In genomic region chr15:79063160-79063740, GRCm38 (mm10) we compare ENCODE assay signal across 7 mouse cellular contexts. TPM values are rescaled to one million over a fixed set of nuclear protein-coding genes. Genes with fewer than 3 reads are reported as not detected.
DNase-seq lines count a peak whose midpoint lies in the region; ATAC-seq lines count a peak whose summit lies in the region.

No protein-coding gene starts in this region.

- peak overlapping the region; percentile 40 for H3K4me2 ChIP-seq in neural tube, embryonic 11.5 days (ENCODE audit: low read depth)
- H3K4me2 ChIP-seq in forebrain, embryonic 12.5 days = peak overlapping the region; percentile 56
- H3K4me2 ChIP-seq in limb, embryonic 15.5 days = peak overlapping the region; percentile 41

- WGBS in neural tube, embryonic 11.5 days = 10% methylated on average over 14 of the region's 14 CpGs
- WGBS in forebrain, embryonic 12.5 days = 10% methylated on average over 14 of the region's 14 CpGs
- 8% methylated on average over 14 of the region's 14 CpGs for WGBS in limb, embryonic 15.5 days

- H3K4me3 ChIP-seq in neural tube, embryonic 11.5 days (ENCODE audit: low read depth, low read length) = peak overlapping the region; percentile 19
- peak overlapping the region; percentile 35 for H3K4me3 ChIP-seq in forebrain, embryonic 12.5 days (replicated peaks)
- peak overlapping the region; percentile 95 for H3K4me3 ChIP-seq in limb, embryonic 15.5 days

- H3K27ac ChIP-seq in neural tube, embryonic 11.5 days (ENCODE audit: low read depth, low read length) = no peak overlapping the region
- H3K27ac ChIP-seq in forebrain, embryonic 12.5 days = peak overlapping the region; percentile 38; the same call in 1 of the 2 replicates
- H3K27ac ChIP-seq in limb, embryonic 15.5 days = 0 out of 2 replicates have a peak overlapping the region, but pooled peaks have one; percentile 2

- no peak for ATAC-seq in neural tube, embryonic 11.5 days (ENCODE audit: insufficient read depth, low FRiP score, low TSS enrichment)
- no peak for ATAC-seq in forebrain, embryonic 12.5 days (ENCODE audit: low FRiP score)
- no peak for ATAC-seq in limb, embryonic 15.5 days (ENCODE audit: insufficient number of reproducible peaks, low FRiP score, low TSS enrichment, low read depth)

- DNase-seq in neural tube, embryonic 11.5 days (ENCODE audit: low spot score) = no peak
- no peak for DNase-seq in neural tube, embryonic 10.5 days (ENCODE audit: extremely low spot score, low spot score)
- peak; percentile 36 for DNase-seq in testis, postnatal 10 days (ENCODE audit: low spot score)
- DNase-seq in urinary bladder, postnatal 25 days (ENCODE audit: low spot score) = no peak
- DNase-seq in right cerebral cortex, postnatal 14 days = no peak

- peaks cover 4% of the 10 kb centered on the region; the same call in 1 of the 2 replicates for H3K4me1 ChIP-seq in neural tube, embryonic 11.5 days (ENCODE audit: control insufficient read depth, insufficient read depth, low read length)
- peaks cover 19% of the 10 kb centered on the region for H3K4me1 ChIP-seq in forebrain, embryonic 12.5 days
- H3K4me1 ChIP-seq in limb, embryonic 15.5 days = peaks cover 14% of the 10 kb centered on the region

- no peaks in the 10 kb centered on the region for H3K9me3 ChIP-seq in neural tube, embryonic 11.5 days (ENCODE audit: control insufficient read depth, low read length)
- H3K9me3 ChIP-seq in forebrain, embryonic 12.5 days = no peaks in the 10 kb centered on the region
- no peaks in the 10 kb centered on the region for H3K9me3 ChIP-seq in limb, embryonic 15.5 days

- H3K27me3 ChIP-seq in neural tube, embryonic 11.5 days (ENCODE audit: control insufficient read depth, insufficient read depth, low read length) = no peaks in the 10 kb centered on the region
- no peaks in the 10 kb centered on the region for H3K27me3 ChIP-seq in forebrain, embryonic 12.5 days
- H3K27me3 ChIP-seq in limb, embryonic 15.5 days = no peaks in the 10 kb centered on the region

- no peak overlapping the region for H3K9ac ChIP-seq in neural tube, embryonic 11.5 days (ENCODE audit: low read length)
- H3K9ac ChIP-seq in forebrain, embryonic 12.5 days = no peak overlapping the region; the same call in 1 of the 2 replicates
- H3K9ac ChIP-seq in limb, embryonic 15.5 days = no peak overlapping the region

- H3K36me3 ChIP-seq in neural tube, embryonic 11.5 days (ENCODE audit: control insufficient read depth, insufficient read depth, low read length) = peaks cover 4% of the 10 kb centered on the region
- H3K36me3 ChIP-seq in forebrain, embryonic 12.5 days (replicated peaks) = peaks cover 27% of the 10 kb centered on the region
- peaks cover 27% of the 10 kb centered on the region for H3K36me3 ChIP-seq in limb, embryonic 15.5 days

RNA-seq across cellular contexts. Expression of gene Ankrd54, which starts 0.6 kb away (rescaled TPM):
- polyA plus RNA-seq in neural tube, embryonic 11.5 days (2014; fragmentation: Nextera tagmentation; extraction: Ambion mirVana) = 59.5 and 65.6 TPM in 2 replicates
- 59.5 and 60.0 TPM in 2 replicates for polyA plus RNA-seq in forebrain, embryonic 12.5 days (2016; fragmentation: Nextera tagmentation; extraction: Ambion mirVana)
- polyA plus RNA-seq in limb, embryonic 15.5 days (2015; fragmentation: Nextera tagmentation; extraction: Ambion mirVana) = 43.9 and 46.6 TPM in 2 replicates

RNA-seq across cellular contexts. Expression of gene Eif3l, which starts 11.7 kb away (rescaled TPM):
- polyA plus RNA-seq in neural tube, embryonic 11.5 days (2014; fragmentation: Nextera tagmentation; extraction: Ambion mirVana) = 250 and 259 TPM in 2 replicates
- 209 and 216 TPM in 2 replicates for polyA plus RNA-seq in forebrain, embryonic 12.5 days (2016; fragmentation: Nextera tagmentation; extraction: Ambion mirVana)
- 203 and 206 TPM in 2 replicates for polyA plus RNA-seq in limb, embryonic 15.5 days (2015; fragmentation: Nextera tagmentation; extraction: Ambion mirVana)

RNA-seq across cellular contexts. Expression of gene Galr3, which starts 21.6 kb away (rescaled TPM):
- not detected in 2 replicates for polyA plus RNA-seq in neural tube, embryonic 11.5 days (2014; fragmentation: Nextera tagmentation; extraction: Ambion mirVana)
- polyA plus RNA-seq in forebrain, embryonic 12.5 days (2016; fragmentation: Nextera tagmentation; extraction: Ambion mirVana) = not detected in 2 replicates
- 0.13 TPM in 1 of 2 replicates, not detected in the other for polyA plus RNA-seq in limb, embryonic 15.5 days (2015; fragmentation: Nextera tagmentation; extraction: Ambion mirVana)

RNA-seq across cellular contexts. Expression of gene H1f0, which starts 35.0 kb away (rescaled TPM):
- 289 and 340 TPM in 2 replicates for polyA plus RNA-seq in neural tube, embryonic 11.5 days (2014; fragmentation: Nextera tagmentation; extraction: Ambion mirVana)
- 638 and 696 TPM in 2 replicates for polyA plus RNA-seq in forebrain, embryonic 12.5 days (2016; fragmentation: Nextera tagmentation; extraction: Ambion mirVana)
- 487 and 628 TPM in 2 replicates for polyA plus RNA-seq in limb, embryonic 15.5 days (2015; fragmentation: Nextera tagmentation; extraction: Ambion mirVana)

RNA-seq across cellular contexts. Expression of gene Micall1, which starts 45.4 kb away (rescaled TPM):
- 6.8 and 7.9 TPM in 2 replicates for polyA plus RNA-seq in neural tube, embryonic 11.5 days (2014; fragmentation: Nextera tagmentation; extraction: Ambion mirVana)
- 8.4 and 9.5 TPM in 2 replicates for polyA plus RNA-seq in forebrain, embryonic 12.5 days (2016; fragmentation: Nextera tagmentation; extraction: Ambion mirVana)
- polyA plus RNA-seq in limb, embryonic 15.5 days (2015; fragmentation: Nextera tagmentation; extraction: Ambion mirVana) = 15.1 and 16.3 TPM in 2 replicates

Comparison
In these comparisons a context has a peak if more than half of its experiments do, and no peak if none do; other contexts are left out.
1. H3K4me3 ChIP-seq: peak in every context shown above with its lines; median percentile 95 in limb, embryonic 15.5 days; 35 in forebrain, embryonic 12.5 days; 19 in neural tube, embryonic 11.5 days.